7 mouse cellular contexts compared by ENCODE assay signal in the genomic region with DNA sequence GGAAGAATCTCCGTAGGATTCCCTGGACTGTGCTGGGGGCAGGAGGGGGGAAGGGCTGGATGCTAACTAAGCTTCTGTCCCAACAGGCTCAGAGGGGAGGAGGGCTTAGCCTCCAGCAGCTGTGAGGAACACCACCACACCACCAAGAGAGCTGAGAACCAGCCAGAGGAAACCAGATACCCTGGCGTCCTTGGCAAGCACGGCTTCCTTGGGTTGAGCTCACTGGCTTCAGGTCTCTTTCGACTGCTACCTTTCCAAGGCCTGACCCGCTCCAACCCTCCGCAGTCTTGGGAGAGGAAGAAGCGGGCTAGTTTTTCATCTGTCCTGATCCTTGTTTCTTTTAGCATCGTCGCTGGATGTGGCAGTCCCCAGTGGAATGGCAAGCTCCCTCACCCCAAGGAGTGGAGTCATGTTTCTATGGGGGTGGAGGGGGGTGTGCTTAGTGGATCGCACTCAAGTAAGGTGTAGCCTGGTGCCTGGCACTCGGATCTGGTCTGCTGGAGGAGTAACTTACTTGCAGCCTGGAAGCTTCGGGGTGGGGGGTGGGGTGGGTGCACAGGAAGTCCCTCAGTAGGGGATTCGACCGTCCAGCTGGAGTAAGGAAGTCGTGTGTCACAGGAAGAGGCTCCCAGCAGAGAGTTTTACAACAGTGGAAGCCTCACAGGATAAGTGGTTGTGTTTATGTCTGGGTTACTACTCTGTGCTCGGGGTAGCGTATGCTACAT. TPM values are rescaled to one million over a fixed set of nuclear protein-coding genes. Genes with fewer than 3 reads are reported as not detected.
DNase-seq lines count a peak whose midpoint lies in the region; ATAC-seq lines count a peak whose summit lies in the region.

No protein-coding gene starts in this region.

- peak overlapping the region; percentile 27 for H3K4me3 ChIP-seq in embryonic facial prominence, embryonic 13.5 days
- H3K4me3 ChIP-seq in midbrain, embryonic 11.5 days (ENCODE audit: low read depth, low read length) = no peak overlapping the region

- peak; percentile 85 for DNase-seq in NIH3T3 (ENCODE audit: low read depth)
- DNase-seq in heart, postnatal 10 days = peak; percentile 61 to 67
- peak; percentile 69 to 78 for DNase-seq in kidney, postnatal 4 days
- peak; percentile 93 for DNase-seq in midbrain, embryonic 11.5 days (ENCODE audit: low spot score, missing footprints)
- peak; percentile 31 to 40 for DNase-seq in thymus, postnatal 10 days (ENCODE audit: low spot score in 2 of 2)
- DNase-seq in left cerebral cortex, postnatal 14 days (ENCODE audit: low spot score in 2 of 2) = no peak

- peak overlapping the region; percentile 93 for H3K4me2 ChIP-seq in embryonic facial prominence, embryonic 13.5 days
- H3K4me2 ChIP-seq in midbrain, embryonic 11.5 days = peak overlapping the region; percentile 30

- peak overlapping the region; percentile 57 for H3K9ac ChIP-seq in embryonic facial prominence, embryonic 13.5 days
- peak overlapping the region; percentile 55 for H3K9ac ChIP-seq in midbrain, embryonic 11.5 days (ENCODE audit: low read length)

- intact Hi-C loops in heart, postnatal 10 days (cut with DNase I) = loop anchor here (2.0 to 5.0 kb wide), 2 partner anchors 46 to 257 kb away; no protein-coding TSS in a partner anchor
- intact Hi-C loops in left cerebral cortex, postnatal 14 days (cut with DNase I) = no loop called here

- H3K9me3 ChIP-seq in embryonic facial prominence, embryonic 13.5 days = no peaks in the 10 kb centered on the region
- no peaks in the 10 kb centered on the region for H3K9me3 ChIP-seq in midbrain, embryonic 11.5 days (ENCODE audit: control insufficient read depth, low read length)

- H3K4me1 ChIP-seq in embryonic facial prominence, embryonic 13.5 days = peaks cover 32% of the 10 kb centered on the region
- H3K4me1 ChIP-seq in midbrain, embryonic 11.5 days (ENCODE audit: control insufficient read depth, insufficient read depth, low read length) = peaks cover 27% of the 10 kb centered on the region

- ATAC-seq in embryonic facial prominence, embryonic 13.5 days (ENCODE audit: insufficient number of reproducible peaks, insufficient read depth, low FRiP score, low TSS enrichment, low read depth) = peak; percentile 28
- ATAC-seq in midbrain, embryonic 11.5 days (ENCODE audit: low FRiP score) = no peak

- peak overlapping the region; percentile 100 for H3K27ac ChIP-seq in embryonic facial prominence, embryonic 13.5 days
- peak overlapping the region; percentile 32; the same call in 1 of the 2 replicates for H3K27ac ChIP-seq in midbrain, embryonic 11.5 days (ENCODE audit: low read depth, low read length)

- WGBS in embryonic facial prominence, embryonic 13.5 days = 7% methylated on average over 17 of the region's 17 CpGs
- 7% methylated on average over 17 of the region's 17 CpGs for WGBS in midbrain, embryonic 11.5 days

- H3K36me3 ChIP-seq in embryonic facial prominence, embryonic 13.5 days = no peaks in the 10 kb centered on the region
- H3K36me3 ChIP-seq in midbrain, embryonic 11.5 days (ENCODE audit: control insufficient read depth, insufficient read depth, low read length) = no peaks in the 10 kb centered on the region

- H3K27me3 ChIP-seq in embryonic facial prominence, embryonic 13.5 days = no peaks in the 10 kb centered on the region
- no peaks in the 10 kb centered on the region for H3K27me3 ChIP-seq in midbrain, embryonic 11.5 days (ENCODE audit: control insufficient read depth, insufficient read depth, low read length)

RNA-seq across cellular contexts. Expression of a gene that starts 2.6 kb away (rescaled TPM):
- 172 and 190 TPM in 2 replicates for polyA plus RNA-seq in embryonic facial prominence, embryonic 13.5 days (2015; fragmentation: Nextera tagmentation; extraction: Ambion mirVana)
- total RNA-seq in heart, postnatal 10 days (2021) = 10 to 100 TPM; 41.6 to 49.9 TPM
- polyA plus RNA-seq in midbrain, embryonic 11.5 days (2014; fragmentation: Nextera tagmentation; extraction: Ambion mirVana) = 124 and 132 TPM in 2 replicates
- total RNA-seq in left cerebral cortex, postnatal 14 days (2021) = 100 to 1,000 TPM; 109 to 115 TPM

Comparison
In these comparisons a context has a peak if more than half of its experiments do, and no peak if none do; other contexts are left out.
1. DNase-seq: peak in NIH3T3 (single experiment), heart, postnatal 10 days (2 of 2), kidney, postnatal 4 days (2 of 2), midbrain, embryonic 11.5 days (single experiment) and thymus, postnatal 10 days (2 of 2); none in left cerebral cortex, postnatal 14 days (0 of 2).